Mouse (Mus musculus): ENCODE data around the gene Plk3. TPM values are rescaled to one million over a fixed set of nuclear protein-coding genes. Genes with fewer than 3 reads are reported as not detected.

The Plk3 gene
- 13.9 and 15.8 TPM in 2 replicates for polyA plus RNA-seq (2012; ENCODE audit: low replicate concordance)

GRCm38 (mm10) chr4:117133817-117134600 lies at the start of gene Plk3:
Gene Plk3, minus strand, starts transcription at chr4:117133963.

GRCm38 (mm10) chr4:117181863-117182758 lies 48.3 kb upstream of the Plk3 start, which contains the start of gene Kif2c:
Gene Kif2c, minus strand, starts transcription at chr4:117182639.

GRCm38 (mm10) chr4:117155792-117156355 lies 22.1 kb upstream of the Plk3 start, which contains the start of gene Rps8:
Gene Rps8, minus strand, starts transcription at chr4:117156243.

GRCm38 (mm10) chr4:117126675-117127290 lies 7.0 kb downstream of the Plk3 start, which contains the start of gene Tctex1d4:
Gene Tctex1d4, plus strand, starts transcription at chr4:117126794.

GRCm38 (mm10) chr4:117125348-117125909 lies 8.3 kb downstream of the Plk3 start, which contains the start of gene Btbd19:
Gene Btbd19, minus strand, starts transcription at chr4:117125725.

GRCm38 (mm10) chr4:117095551-117096452 lies 38.0 kb downstream of the Plk3 start, which contains the start of gene Ptch2:
Gene Ptch2, plus strand, starts transcription at chr4:117096075.

Other genes with a start within 250 kb of the Plk3 start
- gene Urod, start 139.6 kb downstream of the Plk3 start, polyA plus RNA-seq (2012; ENCODE audit: low replicate concordance) = 4.5 and 43.6 TPM in 2 replicates
- 22.0 and 30.3 TPM in 2 replicates for gene Hectd3, start 138.6 kb downstream of the Plk3 start, polyA plus RNA-seq (2012; ENCODE audit: low replicate concordance)
- 0.81 and 2.7 TPM in 2 replicates for gene Eif2b3, start 114.6 kb downstream of the Plk3 start, polyA plus RNA-seq (2012; ENCODE audit: low replicate concordance)
- 0.15 and 0.34 TPM in 2 replicates for gene Ptch2, start 37.9 kb downstream of the Plk3 start, polyA plus RNA-seq (2012; ENCODE audit: low replicate concordance)
- gene Btbd19, start 8.2 kb downstream of the Plk3 start, polyA plus RNA-seq (2012; ENCODE audit: low replicate concordance) = 23.7 and 63.1 TPM in 2 replicates
- gene Tctex1d4, start 7.2 kb downstream of the Plk3 start, polyA plus RNA-seq (2012; ENCODE audit: low replicate concordance) = 1.3 and 3.0 TPM in 2 replicates
- gene Rps8, start 22.3 kb upstream of the Plk3 start, polyA plus RNA-seq (2012; ENCODE audit: low replicate concordance) = 259 and 2,410 TPM in 2 replicates
- gene Kif2c, start 48.7 kb upstream of the Plk3 start, polyA plus RNA-seq (2012; ENCODE audit: low replicate concordance) = 0.65 and 2.0 TPM in 2 replicates
- gene Tmem53, start 118.0 kb upstream of the Plk3 start, polyA plus RNA-seq (2012; ENCODE audit: low replicate concordance) = 0.20 TPM in 1 of 2 replicates, not detected in the other
- not detected in 2 replicates for gene Armh1, start 118.2 kb upstream of the Plk3 start, polyA plus RNA-seq (2012; ENCODE audit: low replicate concordance)

Data from hematopoietic multipotent progenitor cell, adult 10-12 weeks (in vitro differentiated cells).